Mouse (Mus musculus): Measurements from ENCODE around the gene Tnfaip1. TPM values are rescaled to one million over a fixed set of nuclear protein-coding genes. Genes with fewer than 3 reads are reported as not detected.

The Tnfaip1 gene
- polyA plus RNA-seq, 1 experiment from 2014 or later: 58.4 TPM

DNA sequence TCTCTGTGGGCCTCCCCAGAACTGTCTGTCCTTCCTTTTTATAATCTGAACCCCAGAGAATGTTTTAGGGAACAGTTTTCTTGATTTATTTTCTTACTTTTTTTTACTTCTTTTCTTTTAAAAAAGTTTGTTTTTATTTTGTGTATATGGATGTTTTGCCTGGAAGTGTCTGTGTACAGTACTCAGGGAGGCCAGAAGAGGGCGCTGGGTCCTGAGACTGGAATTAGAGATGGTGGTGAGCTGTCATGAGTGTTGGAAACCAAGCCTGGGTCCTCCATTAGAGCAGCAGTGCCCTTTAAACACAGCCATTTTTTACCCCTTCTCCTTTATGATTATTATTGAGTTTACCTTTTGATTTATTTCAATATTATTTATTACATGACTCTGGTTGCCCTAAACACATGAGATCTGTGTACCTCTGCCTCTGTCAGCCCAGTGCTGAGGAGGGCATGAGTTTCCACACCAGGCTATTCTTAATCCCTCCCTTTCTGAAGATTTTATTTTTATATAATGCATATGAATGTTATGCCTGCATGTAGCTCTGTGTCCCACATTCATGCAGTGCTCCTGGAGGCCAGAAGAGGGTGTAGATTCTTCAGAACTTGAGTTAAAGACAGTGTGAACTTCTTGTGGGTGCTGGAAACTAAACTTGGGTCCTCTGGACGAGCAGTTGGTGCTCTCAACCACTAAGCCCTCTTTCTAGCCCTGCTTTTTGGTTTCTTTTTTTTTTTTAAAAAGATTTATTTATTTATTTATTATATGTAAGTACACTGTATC, 20.4 kb downstream of the Tnfaip1 start:
- Histone ChIP-seq H3K27ac (replicated peaks; ENCODE audit: low read depth, low read length) (no peak overlapping the region), H3K4me2 (ENCODE audit: low read length) (no peak overlapping the region), H3K9me3 (ENCODE audit: control insufficient read depth, low read length) (no peaks in the 10 kb centered on the region), H3K4me3 (replicated peaks; ENCODE audit: low read depth, low read length) (no peak overlapping the region), H3K36me3 (ENCODE audit: control insufficient read depth, insufficient read depth, low read length) (peaks cover 62% of the 10 kb centered on the region), H3K27me3 (ENCODE audit: control insufficient read depth, insufficient read depth, low read length) (no peaks in the 10 kb centered on the region), H3K9ac (replicated peaks; ENCODE audit: low read length) (no peak overlapping the region), H3K4me1 (ENCODE audit: control insufficient read depth, insufficient read depth, low read length) (peaks cover 13% of the 10 kb centered on the region)
- ATAC-seq (ENCODE audit: low FRiP score, low TSS enrichment) (no peak), DNase-seq (no peak)
- 69% methylated on average over 2 of the region's 2 CpGs for WGBS

DNA sequence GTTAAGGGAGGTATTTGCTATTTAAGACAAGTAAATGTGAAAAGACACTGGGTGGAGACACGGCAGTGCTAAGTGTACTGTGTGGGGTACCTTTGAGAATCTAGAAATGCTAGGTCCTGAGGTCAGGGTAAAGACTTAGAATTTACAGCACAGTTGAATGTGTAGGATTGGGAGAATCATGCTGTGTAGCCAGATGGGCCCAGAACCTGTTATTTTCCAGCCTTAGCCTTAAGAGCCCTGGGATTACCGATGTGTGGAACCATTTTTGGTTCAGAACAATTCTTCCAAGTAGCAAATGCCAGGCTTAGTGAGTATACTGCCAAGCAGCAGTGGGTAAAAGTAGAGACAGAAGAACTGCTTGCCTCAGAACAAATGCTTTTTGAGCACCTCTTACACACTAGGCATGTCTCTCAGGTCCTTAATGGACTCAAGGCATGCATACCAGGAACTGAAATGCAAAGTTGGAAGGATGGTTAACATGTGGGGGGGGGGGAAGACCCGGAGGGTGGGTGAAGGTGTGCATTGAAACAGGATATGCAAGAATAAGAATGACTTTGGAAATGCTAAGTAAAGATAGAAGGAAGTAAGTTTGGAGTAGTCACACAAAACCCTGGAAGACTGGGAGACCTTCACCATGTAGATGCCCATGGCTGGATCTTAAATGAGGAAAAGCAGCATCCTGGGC, 22.9 kb downstream of the Tnfaip1 start:
- peaks cover 13% of the 10 kb centered on the region for H3K4me1 ChIP-seq (ENCODE audit: control insufficient read depth, insufficient read depth, low read length)
- H3K9ac ChIP-seq (replicated peaks; ENCODE audit: low read length): peak overlapping the region; percentile 91
- H3K9me3 ChIP-seq (ENCODE audit: control insufficient read depth, low read length): no peaks in the 10 kb centered on the region
- peaks cover 49% of the 10 kb centered on the region for H3K36me3 ChIP-seq (ENCODE audit: control insufficient read depth, insufficient read depth, low read length)
- H3K27ac ChIP-seq (replicated peaks; ENCODE audit: low read depth, low read length): no peak overlapping the region
- ATAC-seq (ENCODE audit: low FRiP score, low TSS enrichment): no peak
- H3K4me2 ChIP-seq (ENCODE audit: low read length): peak overlapping the region; percentile 88
- H3K4me3 ChIP-seq (replicated peaks; ENCODE audit: low read depth, low read length): peak overlapping the region; percentile 92
- no peaks in the 10 kb centered on the region for H3K27me3 ChIP-seq (ENCODE audit: control insufficient read depth, insufficient read depth, low read length)
- DNase-seq: no peak
- WGBS: 81% methylated on average over 3 of the region's 3 CpGs

DNA sequence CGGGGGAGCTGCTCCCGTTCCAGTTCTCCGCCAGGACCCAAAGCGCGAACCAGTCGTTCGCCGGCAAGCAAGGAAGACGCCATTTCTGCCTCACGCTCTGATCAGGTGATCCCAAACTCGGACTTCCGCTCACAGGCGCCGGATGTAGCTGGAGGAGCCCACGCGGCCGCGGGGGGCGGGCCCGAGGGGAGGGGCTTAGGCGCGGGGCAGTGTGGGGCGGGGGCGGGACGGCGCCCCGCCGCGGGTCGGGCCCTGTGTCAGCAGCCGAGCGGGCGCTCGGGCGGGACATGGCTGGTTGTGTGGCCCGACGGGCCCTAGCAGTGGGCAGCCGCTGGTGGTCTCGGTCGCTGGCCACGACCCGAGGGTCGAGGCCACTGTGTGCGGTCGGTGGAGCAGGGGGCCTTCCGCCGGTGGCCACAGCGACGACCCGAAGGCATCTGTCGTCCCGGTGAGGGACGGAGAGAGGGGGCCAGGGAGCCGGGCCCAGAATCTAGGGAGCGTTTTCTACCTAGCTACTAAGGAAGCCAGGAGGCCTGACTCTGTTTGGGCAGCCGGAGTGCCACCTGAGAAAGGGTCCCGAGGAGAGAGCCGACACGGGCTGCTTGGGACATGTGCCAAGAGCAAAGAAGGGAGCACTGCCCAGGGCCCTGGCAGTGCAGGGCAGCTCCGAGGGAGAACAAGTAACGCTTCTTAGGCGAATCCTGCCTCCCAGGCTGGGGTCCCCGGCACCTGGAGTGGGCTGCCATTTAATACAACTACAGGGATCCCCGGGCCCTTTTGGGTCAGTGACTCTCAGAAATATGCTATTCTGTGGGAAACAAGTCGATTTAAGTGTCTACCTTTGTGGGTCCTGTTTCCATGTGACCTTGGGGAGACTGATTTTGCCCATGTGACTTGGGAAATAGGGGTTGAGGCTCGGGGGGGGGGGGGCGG, 23.8 kb downstream of the Tnfaip1 start, which contains the start of the genes Tmem199 and Poldip2:
Gene Tmem199, minus strand, starts transcription at position 148 of the 933 bp plus-strand sequence.
Gene Poldip2, plus strand, starts transcription at position 169 of the 933 bp plus-strand sequence.
- H3K4me1 ChIP-seq (ENCODE audit: control insufficient read depth, insufficient read depth, low read length): peaks cover 13% of the 10 kb centered on the region
- H3K4me2 ChIP-seq (ENCODE audit: low read length): peak within 1 kb of the TSS; percentile 88
- H3K9ac ChIP-seq (replicated peaks; ENCODE audit: low read length): peak within 1 kb of the TSS; percentile 91
- peak within 1 kb of the TSS; percentile 92 for H3K4me3 ChIP-seq (replicated peaks; ENCODE audit: low read depth, low read length)
- H3K27me3 ChIP-seq (ENCODE audit: control insufficient read depth, insufficient read depth, low read length): no peaks in the 10 kb centered on the region
- peak within 1 kb of the TSS; percentile 85 for H3K27ac ChIP-seq (replicated peaks; ENCODE audit: low read depth, low read length)
- ATAC-seq (ENCODE audit: low FRiP score, low TSS enrichment) (peak; percentile 95), DNase-seq (peak; percentile 98)
- under 1% methylated on average over 67 of the region's 67 CpGs for WGBS
- H3K36me3 ChIP-seq (ENCODE audit: control insufficient read depth, insufficient read depth, low read length): peaks cover 50% of the 10 kb centered on the region
- no peaks in the 10 kb centered on the region for H3K9me3 ChIP-seq (ENCODE audit: control insufficient read depth, low read length)

DNA sequence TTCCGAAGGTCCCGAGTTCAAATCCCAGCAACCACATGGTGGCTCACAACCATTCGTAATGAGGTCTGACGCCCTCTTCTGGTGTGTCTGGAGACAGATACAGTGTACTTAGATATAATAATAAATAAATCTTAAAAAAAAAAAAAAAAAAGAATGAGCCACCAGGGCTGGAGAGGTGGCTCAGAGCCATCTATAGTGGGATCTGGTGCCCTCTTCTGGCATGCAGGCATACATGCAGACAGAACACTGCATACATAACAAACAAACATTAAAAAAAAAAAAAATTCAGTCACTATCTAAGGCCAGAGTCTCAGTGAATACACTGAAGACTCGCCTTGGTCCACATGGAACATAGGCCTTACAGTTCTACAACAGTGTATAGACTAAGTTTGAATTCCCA, 27.0 kb downstream of the Tnfaip1 start:
- H3K27me3 ChIP-seq (ENCODE audit: control insufficient read depth, insufficient read depth, low read length): no peaks in the 10 kb centered on the region
- H3K27ac ChIP-seq (replicated peaks; ENCODE audit: low read depth, low read length): no peak overlapping the region
- no peak overlapping the region for H3K4me3 ChIP-seq (replicated peaks; ENCODE audit: low read depth, low read length)
- 78% methylated on average over 5 of the region's 5 CpGs for WGBS
- peaks cover 13% of the 10 kb centered on the region for H3K4me1 ChIP-seq (ENCODE audit: control insufficient read depth, insufficient read depth, low read length)
- ATAC-seq (ENCODE audit: low FRiP score, low TSS enrichment) (no peak), DNase-seq (peak; percentile 59)
- no peak overlapping the region for H3K4me2 ChIP-seq (ENCODE audit: low read length)
- no peak overlapping the region for H3K9ac ChIP-seq (replicated peaks; ENCODE audit: low read length)
- H3K36me3 ChIP-seq (ENCODE audit: control insufficient read depth, insufficient read depth, low read length): peaks cover 39% of the 10 kb centered on the region
- no peaks in the 10 kb centered on the region for H3K9me3 ChIP-seq (ENCODE audit: control insufficient read depth, low read length)

DNA sequence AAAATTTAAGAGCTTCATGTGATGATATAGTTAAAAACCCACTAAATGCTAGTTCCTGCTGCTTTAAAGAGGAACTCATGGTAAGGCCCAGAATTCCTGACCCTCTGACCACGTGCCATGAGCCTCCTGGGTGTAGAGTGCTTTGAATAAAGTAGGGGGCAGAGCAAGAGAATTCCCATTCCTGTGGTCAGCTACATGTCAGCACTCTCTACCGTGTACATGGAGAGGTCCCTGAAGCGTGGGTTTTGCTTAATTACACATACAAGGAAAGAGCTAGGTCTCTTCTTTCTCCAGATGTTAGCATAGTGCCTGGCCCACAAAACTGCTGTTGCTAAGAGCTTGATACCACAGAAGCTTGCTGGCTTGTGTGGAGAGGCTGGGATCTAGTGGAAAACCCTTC, 30.7 kb downstream of the Tnfaip1 start:
- ATAC-seq (ENCODE audit: low FRiP score, low TSS enrichment) (no peak), DNase-seq (no peak)
- Histone ChIP-seq H3K4me3 (replicated peaks; ENCODE audit: low read depth, low read length) (no peak overlapping the region), H3K27me3 (ENCODE audit: control insufficient read depth, insufficient read depth, low read length) (no peaks in the 10 kb centered on the region), H3K4me2 (ENCODE audit: low read length) (no peak overlapping the region), H3K9me3 (ENCODE audit: control insufficient read depth, low read length) (no peaks in the 10 kb centered on the region), H3K4me1 (ENCODE audit: control insufficient read depth, insufficient read depth, low read length) (no peaks in the 10 kb centered on the region), H3K27ac (replicated peaks; ENCODE audit: low read depth, low read length) (no peak overlapping the region), H3K9ac (replicated peaks; ENCODE audit: low read length) (no peak overlapping the region), H3K36me3 (ENCODE audit: control insufficient read depth, insufficient read depth, low read length) (peaks cover 38% of the 10 kb centered on the region)
- 82% methylated on average over 3 of the region's 3 CpGs for WGBS

DNA sequence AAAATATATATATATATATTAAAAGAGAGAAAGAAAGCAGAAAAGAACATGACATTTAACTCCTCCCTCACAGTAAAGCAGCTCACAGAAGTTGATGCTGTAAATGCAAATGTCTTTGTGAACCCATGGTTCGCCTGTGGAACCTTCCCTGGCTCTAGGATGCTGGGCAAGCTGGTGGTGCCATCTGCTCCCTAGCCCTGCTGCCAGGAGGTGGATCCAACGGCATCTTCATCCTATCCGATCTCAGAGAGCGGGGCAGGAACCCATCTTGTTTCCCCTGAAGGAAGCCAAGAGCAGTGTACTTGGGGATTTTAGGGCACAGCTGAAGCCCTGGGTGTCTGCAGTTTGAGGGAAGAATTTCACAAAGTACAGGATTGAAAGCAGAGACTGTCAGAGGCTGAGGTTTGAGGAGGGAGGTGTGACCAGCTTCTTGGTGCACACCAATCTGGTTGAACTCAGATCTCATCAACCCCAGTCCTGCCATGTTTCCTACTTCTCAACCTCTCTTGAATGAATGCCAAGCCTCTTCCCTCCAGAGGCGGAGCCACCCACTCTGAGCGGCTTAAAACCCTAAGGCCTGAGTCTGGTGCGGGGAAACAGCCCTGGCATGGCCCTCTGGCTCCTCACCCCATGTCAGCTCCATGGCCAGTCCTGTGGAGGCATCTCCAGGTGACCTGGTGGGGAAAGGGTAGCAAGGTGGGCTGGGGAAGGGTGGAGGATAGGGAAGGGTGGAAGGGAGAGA, 33.1 kb downstream of the Tnfaip1 start, which contains the start of gene Sebox:
Gene Sebox, plus strand, starts transcription at position 539 of the 742 bp plus-strand sequence.
- DNase-seq: no peak

DNA sequence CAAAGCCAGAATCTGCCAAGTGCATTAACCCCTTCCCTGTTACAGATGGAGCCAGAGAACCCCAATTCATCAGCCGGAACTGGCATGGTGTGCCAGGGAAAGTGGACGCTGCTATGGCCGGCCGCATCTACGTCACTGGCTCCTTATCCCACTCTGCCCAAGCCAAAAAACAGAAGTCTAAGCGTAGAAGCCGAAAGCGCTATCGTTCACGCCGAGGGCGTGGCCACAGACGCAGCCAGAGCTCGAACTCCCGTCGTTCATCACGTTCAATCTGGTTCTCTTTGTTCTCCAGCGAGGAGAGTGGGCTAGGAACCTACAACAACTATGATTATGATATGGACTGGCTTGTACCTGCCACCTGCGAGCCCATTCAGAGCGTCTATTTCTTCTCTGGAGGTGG, 34.6 kb downstream of the Tnfaip1 start:
- peaks cover 9% of the 10 kb centered on the region for H3K36me3 ChIP-seq (ENCODE audit: control insufficient read depth, insufficient read depth, low read length)
- no peak overlapping the region for H3K27ac ChIP-seq (replicated peaks; ENCODE audit: low read depth, low read length)
- H3K9me3 ChIP-seq (ENCODE audit: control insufficient read depth, low read length): no peaks in the 10 kb centered on the region
- H3K4me3 ChIP-seq (replicated peaks; ENCODE audit: low read depth, low read length): no peak overlapping the region
- H3K9ac ChIP-seq (replicated peaks; ENCODE audit: low read length): no peak overlapping the region
- 0 out of 2 replicates have a peak, but pooled peaks cover 5% of the 10 kb centered on the region for H3K27me3 ChIP-seq (ENCODE audit: control insufficient read depth, insufficient read depth, low read length)
- H3K4me2 ChIP-seq (ENCODE audit: low read length): no peak overlapping the region
- ATAC-seq (ENCODE audit: low FRiP score, low TSS enrichment): no peak
- 84% methylated on average over 20 of the region's 20 CpGs for WGBS
- DNase-seq: no peak
- H3K4me1 ChIP-seq (ENCODE audit: control insufficient read depth, insufficient read depth, low read length): peaks cover 3% of the 10 kb centered on the region; the same call in 1 of the 2 replicates

More for the DNA sequence above, 33.1 kb downstream of the Tnfaip1 start, which contains the start of gene Sebox:
- Histone ChIP-seq H3K27ac (replicated peaks; ENCODE audit: low read depth, low read length) (no peak within 1 kb of the TSS), H3K4me3 (replicated peaks; ENCODE audit: low read depth, low read length) (no peak within 1 kb of the TSS), H3K27me3 (ENCODE audit: control insufficient read depth, insufficient read depth, low read length) (0 out of 2 replicates have a peak, but pooled peaks cover 5% of the 10 kb centered on the region), H3K36me3 (ENCODE audit: control insufficient read depth, insufficient read depth, low read length) (peaks cover 24% of the 10 kb centered on the region), H3K9me3 (ENCODE audit: control insufficient read depth, low read length) (no peaks in the 10 kb centered on the region), H3K4me2 (ENCODE audit: low read length) (no peak within 1 kb of the TSS), H3K9ac (replicated peaks; ENCODE audit: low read length) (no peak within 1 kb of the TSS), H3K4me1 (ENCODE audit: control insufficient read depth, insufficient read depth, low read length) (0 out of 2 replicates have a peak, but pooled peaks cover 3% of the 10 kb centered on the region)
- no peak for ATAC-seq (ENCODE audit: low FRiP score, low TSS enrichment)
- 77% methylated on average over 7 of the region's 7 CpGs for WGBS

Measured in midbrain, embryonic 14.5 days (tissue).